Mouse (Mus musculus): Measurements from ENCODE around the gene Fmo3. TPM values are rescaled to one million over a fixed set of nuclear protein-coding genes. Genes with fewer than 3 reads are reported as not detected.

Gene Fmo3
- polyA plus RNA-seq (2012; rRNA removed) (not detected in 2 replicates), polyA plus RNA-seq (2014; fragmentation: Nextera tagmentation; extraction: Ambion mirVana) (not detected in 2 replicates)

DNA sequence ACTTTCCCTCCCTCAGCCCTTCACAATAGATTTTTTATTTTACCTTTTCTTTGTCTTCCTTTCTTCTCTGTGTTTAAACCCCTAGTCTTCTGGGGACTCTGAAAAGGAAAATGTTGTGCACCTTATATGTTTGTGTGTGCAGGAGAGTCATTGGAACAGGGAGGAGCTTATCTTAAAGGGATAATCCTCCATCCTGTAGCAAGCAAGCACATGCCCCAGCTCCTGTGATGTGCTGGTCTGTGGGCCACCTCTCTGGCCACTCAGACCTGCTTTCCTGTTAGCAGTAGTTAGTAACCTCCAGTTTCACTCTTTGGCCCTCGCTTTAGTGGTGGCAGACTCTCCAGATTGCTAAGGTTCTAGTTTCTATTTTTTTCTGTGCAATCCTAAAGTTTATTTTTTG lies at the start of gene Fmo3:
Gene Fmo3 (minus strand): TSS at position 101 of the 400 bp plus-strand sequence.
- DNase-seq (ENCODE audit: low read depth in 3 of 3, low spot score in 3 of 3) (no peak), ATAC-seq (ENCODE audit: insufficient read depth) (no peak)
- H3K9me3 ChIP-seq (ENCODE audit: control insufficient read depth, low read length), result no peaks in the 10 kb centered on the region
- H3K4me2 ChIP-seq (ENCODE audit: low read depth), result no peak within 1 kb of the TSS
- 45% methylated on average over 1 of the region's 1 CpGs for WGBS (ENCODE audit: insufficient replicate concordance)
- H3K9ac ChIP-seq (replicated peaks), result no peak within 1 kb of the TSS
- no peak for TF ChIP-seq EP300 (IDR thresholded peaks at IDR 0.05; ENCODE audit: low read depth)
- no peak for TF ChIP-seq CTCF (IDR thresholded peaks at IDR 0.05; ENCODE audit: low read depth)
- H3K4me1 ChIP-seq (replicated peaks; ENCODE audit: control insufficient read depth in 2 of 2, insufficient read depth in 2 of 2, low read length in 1 of 2), result no peaks in the 10 kb centered on the region
- H3K36me3 ChIP-seq (replicated peaks; ENCODE audit: control insufficient read depth, insufficient read depth, low read depth), result no peaks in the 10 kb centered on the region
- H3K27ac ChIP-seq, result no peak within 1 kb of the TSS
- no peaks in the 10 kb centered on the region for H3K27me3 ChIP-seq (ENCODE audit: control insufficient read depth, insufficient read depth, low read length)
- H3K4me3 ChIP-seq (ENCODE audit: insufficient read depth in 1 of 2, low read depth in 2 of 2, low read length in 2 of 2), result no peak within 1 kb of the TSS

DNA sequence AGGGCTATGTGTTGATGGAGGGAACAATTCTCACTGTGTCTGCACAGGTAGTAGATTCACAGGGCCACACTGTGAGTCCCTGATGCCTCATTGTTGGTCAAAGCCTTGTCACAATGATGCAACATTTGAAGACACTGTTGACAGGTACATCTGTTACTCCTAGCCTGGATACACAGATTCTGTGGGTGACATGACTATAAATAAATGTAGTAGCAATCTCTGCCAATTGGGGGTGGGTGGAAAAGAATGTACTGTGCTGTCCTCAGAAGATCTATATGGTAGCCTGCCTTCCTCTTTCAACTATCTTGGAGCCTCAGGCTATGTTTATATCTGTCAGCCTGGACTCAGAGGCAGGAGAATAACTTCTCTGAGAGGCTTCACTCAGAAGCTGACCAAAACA lies 38.7 kb upstream of the Fmo3 start:
- Histone ChIP-seq H3K4me1 (replicated peaks; ENCODE audit: control insufficient read depth in 2 of 2, insufficient read depth in 2 of 2, low read length in 1 of 2) (no peaks in the 10 kb centered on the region), H3K4me3 (ENCODE audit: insufficient read depth in 1 of 2, low read depth in 2 of 2, low read length in 2 of 2) (no peak overlapping the region), H3K9me3 (ENCODE audit: control insufficient read depth, low read length) (no peaks in the 10 kb centered on the region), H3K27me3 (ENCODE audit: control insufficient read depth, insufficient read depth, low read length) (no peaks in the 10 kb centered on the region), H3K4me2 (ENCODE audit: low read depth) (no peak overlapping the region), H3K27ac (no peak overlapping the region), H3K9ac (replicated peaks) (no peak overlapping the region), H3K36me3 (replicated peaks; ENCODE audit: control insufficient read depth, insufficient read depth, low read depth) (no peaks in the 10 kb centered on the region)
- no peak for TF ChIP-seq EP300 (IDR thresholded peaks at IDR 0.05; ENCODE audit: low read depth)
- no peak for TF ChIP-seq CTCF (IDR thresholded peaks at IDR 0.05; ENCODE audit: low read depth)
- no peak for ATAC-seq (ENCODE audit: insufficient read depth)
- DNase-seq (ENCODE audit: low read depth in 3 of 3, low spot score in 3 of 3), result no peak

DNA sequence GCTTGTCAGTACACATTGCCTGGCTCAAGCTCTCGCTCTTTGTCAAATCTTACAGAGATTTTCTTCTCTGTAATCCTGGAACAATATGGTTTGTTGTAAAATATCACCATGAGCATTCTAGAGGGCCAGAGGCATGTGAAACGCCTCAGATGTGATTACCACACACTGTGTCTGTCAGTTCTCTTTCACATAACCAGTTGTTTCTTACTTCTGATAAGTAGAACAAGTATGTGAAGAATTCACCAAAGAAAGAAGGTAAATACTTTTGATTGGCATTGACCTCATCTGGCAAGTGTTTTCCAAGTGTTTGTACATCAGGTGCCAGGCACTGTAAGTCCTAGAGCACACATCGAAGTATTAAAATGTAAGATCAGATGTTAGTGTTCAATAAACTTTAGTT lies 24.9 kb upstream of the Fmo3 start:
- Histone ChIP-seq H3K4me3 (ENCODE audit: insufficient read depth in 1 of 2, low read depth in 2 of 2, low read length in 2 of 2) (no peak overlapping the region), H3K4me2 (ENCODE audit: low read depth) (no peak overlapping the region), H3K9me3 (ENCODE audit: control insufficient read depth, low read length) (no peaks in the 10 kb centered on the region), H3K9ac (replicated peaks) (no peak overlapping the region), H3K36me3 (replicated peaks; ENCODE audit: control insufficient read depth, insufficient read depth, low read depth) (no peaks in the 10 kb centered on the region), H3K4me1 (replicated peaks; ENCODE audit: control insufficient read depth in 2 of 2, insufficient read depth in 2 of 2, low read length in 1 of 2) (no peaks in the 10 kb centered on the region), H3K27me3 (ENCODE audit: control insufficient read depth, insufficient read depth, low read length) (no peaks in the 10 kb centered on the region), H3K27ac (no peak overlapping the region)
- 41% methylated on average over 3 of the region's 3 CpGs for WGBS (ENCODE audit: insufficient replicate concordance)
- TF ChIP-seq EP300 (IDR thresholded peaks at IDR 0.05; ENCODE audit: low read depth) (no peak), CTCF (IDR thresholded peaks at IDR 0.05; ENCODE audit: low read depth) (no peak)
- DNase-seq (ENCODE audit: low read depth in 3 of 3, low spot score in 3 of 3), result no peak
- no peak for ATAC-seq (ENCODE audit: insufficient read depth)

DNA sequence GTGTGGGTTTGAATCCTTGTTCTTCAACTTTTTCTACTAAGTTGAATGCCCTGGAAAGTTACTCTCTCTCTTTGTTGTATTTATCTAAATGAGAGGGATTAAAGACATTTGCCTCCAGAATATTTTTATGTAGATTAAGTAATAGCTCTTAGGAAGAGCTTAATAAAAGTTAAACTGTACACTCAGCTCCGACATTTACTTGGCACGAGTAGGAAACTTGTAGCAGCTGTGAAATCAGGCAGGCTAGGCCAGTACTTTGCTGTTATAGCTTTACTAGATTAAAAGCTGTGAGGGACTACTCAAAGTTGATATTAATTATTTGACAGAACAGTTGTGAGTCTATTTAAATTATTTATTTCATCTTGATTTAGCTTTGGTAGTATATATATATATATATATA lies 19.2 kb upstream of the Fmo3 start:
- Histone ChIP-seq H3K36me3 (replicated peaks; ENCODE audit: control insufficient read depth, insufficient read depth, low read depth) (no peaks in the 10 kb centered on the region), H3K9me3 (ENCODE audit: control insufficient read depth, low read length) (no peaks in the 10 kb centered on the region), H3K4me2 (ENCODE audit: low read depth) (no peak overlapping the region), H3K27me3 (ENCODE audit: control insufficient read depth, insufficient read depth, low read length) (no peaks in the 10 kb centered on the region), H3K27ac (no peak overlapping the region), H3K4me1 (replicated peaks; ENCODE audit: control insufficient read depth in 2 of 2, insufficient read depth in 2 of 2, low read length in 1 of 2) (no peaks in the 10 kb centered on the region), H3K9ac (replicated peaks) (no peak overlapping the region), H3K4me3 (ENCODE audit: insufficient read depth in 1 of 2, low read depth in 2 of 2, low read length in 2 of 2) (no peak overlapping the region)
- no peak for ATAC-seq (ENCODE audit: insufficient read depth)
- WGBS (ENCODE audit: insufficient replicate concordance), result 59% methylated on average over 2 of the region's 2 CpGs
- no peak for DNase-seq (ENCODE audit: low read depth in 3 of 3, low spot score in 3 of 3)
- TF ChIP-seq CTCF (IDR thresholded peaks at IDR 0.05; ENCODE audit: low read depth) (no peak), EP300 (IDR thresholded peaks at IDR 0.05; ENCODE audit: low read depth) (no peak)

GRCm38 (mm10) chr1:163001271-163001829 lies 17.0 kb upstream of the Fmo3 start:
- H3K4me2 ChIP-seq (ENCODE audit: low read depth), result no peak overlapping the region
- ATAC-seq (ENCODE audit: insufficient read depth) (no peak), DNase-seq (ENCODE audit: low read depth in 3 of 3, low spot score in 3 of 3) (no peak)
- no peak overlapping the region for H3K4me3 ChIP-seq (ENCODE audit: insufficient read depth in 1 of 2, low read depth in 2 of 2, low read length in 2 of 2)
- H3K9me3 ChIP-seq (ENCODE audit: control insufficient read depth, low read length), result no peaks in the 10 kb centered on the region
- no peak overlapping the region for H3K27ac ChIP-seq
- H3K4me1 ChIP-seq (replicated peaks; ENCODE audit: control insufficient read depth in 2 of 2, insufficient read depth in 2 of 2, low read length in 1 of 2), result no peaks in the 10 kb centered on the region
- no peaks in the 10 kb centered on the region for H3K36me3 ChIP-seq (replicated peaks; ENCODE audit: control insufficient read depth, insufficient read depth, low read depth)
- no peak for TF ChIP-seq CTCF (IDR thresholded peaks at IDR 0.05; ENCODE audit: low read depth)
- no peak for TF ChIP-seq EP300 (IDR thresholded peaks at IDR 0.05; ENCODE audit: low read depth)
- no peak overlapping the region for H3K9ac ChIP-seq (replicated peaks)
- no peaks in the 10 kb centered on the region for H3K27me3 ChIP-seq (ENCODE audit: control insufficient read depth, insufficient read depth, low read length)
- 48% methylated on average over 4 of the region's 4 CpGs for WGBS (ENCODE audit: insufficient replicate concordance)

Data from liver, embryonic 14.5 days (tissue).